ENCODE assay signal across 14 mouse cellular contexts in genomic region chr13:34408669-34409055, GRCm38 (mm10).
DNase-seq lines count a peak whose midpoint lies in the region; ATAC-seq and TF ChIP-seq lines count a peak whose summit lies in the region.
"Had no signal": no experiment of that assay in that cellular context is flagged by ENCODE, and none has a peak within 500 bp of the region (broad histone marks: within the 10 kb centered on the region; RNA-seq: fewer than 3 reads in every experiment).

No protein-coding gene starts in this region.

- H3K27ac ChIP-seq in kidney, postnatal 0 days = no peak overlapping the region
- peak overlapping the region; percentile 45; the same call in 1 of the 2 replicates for H3K27ac ChIP-seq in cortical plate, adult 2 months (ENCODE audit: insufficient read depth, low read length)
- H3K27ac ChIP-seq in embryonic fibroblast, embryonic 13.5 days (ENCODE audit: insufficient read depth, low read length) = peak overlapping the region; percentile 67
- 0 out of 2 replicates have a peak overlapping the region, but pooled peaks have one; percentile 26 for H3K27ac ChIP-seq in stomach, embryonic 15.5 days
- H3K27ac ChIP-seq: heart, embryonic 10.5 days; liver, embryonic 15.5 days; midbrain, embryonic 12.5 days had no signal

- H3K36me3 ChIP-seq in kidney, postnatal 0 days (ENCODE audit: insufficient read depth, low read length) = no peaks in the 10 kb centered on the region
- no peaks in the 10 kb centered on the region for H3K36me3 ChIP-seq in stomach, embryonic 15.5 days
- H3K36me3 ChIP-seq: heart, embryonic 10.5 days; liver, embryonic 15.5 days; midbrain, embryonic 12.5 days had no signal

- H3K4me1 ChIP-seq in kidney, postnatal 0 days (replicated peaks; ENCODE audit: insufficient read depth, low read length) = no peaks in the 10 kb centered on the region
- H3K4me1 ChIP-seq in cortical plate, adult 2 months (ENCODE audit: control insufficient read depth, insufficient read depth, low read length) = peaks cover 7% of the 10 kb centered on the region
- H3K4me1 ChIP-seq in embryonic fibroblast, embryonic 13.5 days (ENCODE audit: control insufficient read depth, insufficient read depth, low read length) = 0 out of 2 replicates have a peak, but pooled peaks cover 2% of the 10 kb centered on the region
- peaks cover 8% of the 10 kb centered on the region; the same call in 1 of the 2 replicates for H3K4me1 ChIP-seq in stomach, embryonic 15.5 days
- H3K4me1 ChIP-seq: liver, embryonic 15.5 days; midbrain, embryonic 12.5 days had no signal

- peak; percentile 15 for DNase-seq in kidney, postnatal 0 days (ENCODE audit: low spot score)
- no peak for DNase-seq in kidney, postnatal 10 days
- no peak for DNase-seq in T-cell, adult 2 months (ENCODE audit: low spot score)
- DNase-seq in right cerebral cortex, adult 18-20 months = no peak
- no peak for DNase-seq in urinary bladder, postnatal 10 days (ENCODE audit: low spot score)
- DNase-seq: thymus, adult 2 months had no signal

- ATAC-seq in kidney, postnatal 0 days (replicated peaks; ENCODE audit: low FRiP score, low read depth) = no peak
- peak; percentile 47; the same call in 1 of the 2 replicates for ATAC-seq in stomach, embryonic 15.5 days (ENCODE audit: insufficient read depth, low FRiP score, low read depth)
- ATAC-seq: forebrain, embryonic 16.5 days had no signal

- WGBS in kidney, postnatal 0 days = 38% methylated on average over 2 of the region's 2 CpGs
- 20% methylated on average over 2 of the region's 2 CpGs for WGBS in stomach, embryonic 15.5 days

- H3K4me2 ChIP-seq in kidney, postnatal 0 days (ENCODE audit: low read length) = no peak overlapping the region
- H3K4me2 ChIP-seq in stomach, embryonic 15.5 days = no peak overlapping the region
- H3K4me2 ChIP-seq: liver, embryonic 15.5 days; midbrain, embryonic 12.5 days had no signal

- TF ChIP-seq POLR2A in cortical plate, adult 2 months (IDR thresholded peaks at IDR 0.05; ENCODE audit: extremely low read depth, insufficient read depth, low read length) = no peak
- TF ChIP-seq POLR2A in embryonic fibroblast, embryonic 13.5 days (IDR thresholded peaks at IDR 0.05; ENCODE audit: low read depth, low read length) = no peak

- TF ChIP-seq CTCF in kidney, postnatal 0 days (IDR thresholded peaks at IDR 0.05; ENCODE audit: low read depth) = no peak
- TF ChIP-seq CTCF in cortical plate, adult 2 months (IDR thresholded peaks at IDR 0.05; ENCODE audit: extremely low read depth, insufficient read depth, low read length) = no peak
- TF ChIP-seq CTCF in embryonic fibroblast, embryonic 13.5 days (IDR thresholded peaks at IDR 0.05; ENCODE audit: borderline replicate concordance, insufficient read depth, low read length) = no peak

- H3K27me3 ChIP-seq in kidney, postnatal 0 days (ENCODE audit: insufficient read depth, low read length) = no peaks in the 10 kb centered on the region
- H3K27me3 ChIP-seq in stomach, embryonic 15.5 days (replicated peaks) = no peaks in the 10 kb centered on the region
- H3K27me3 ChIP-seq: liver, embryonic 15.5 days; midbrain, embryonic 12.5 days had no signal

- no peak overlapping the region for H3K9ac ChIP-seq in kidney, postnatal 0 days (ENCODE audit: low read depth, low read length)
- H3K9ac ChIP-seq in stomach, embryonic 15.5 days = no peak overlapping the region
- H3K9ac ChIP-seq: liver, embryonic 15.5 days; midbrain, embryonic 12.5 days had no signal

- no peaks in the 10 kb centered on the region for H3K9me3 ChIP-seq in kidney, postnatal 0 days (replicated peaks; ENCODE audit: low read length)
- H3K9me3 ChIP-seq in stomach, embryonic 15.5 days = no peaks in the 10 kb centered on the region
- H3K9me3 ChIP-seq: heart, embryonic 10.5 days; liver, embryonic 15.5 days; midbrain, embryonic 12.5 days had no signal

- H3K4me3 ChIP-seq in kidney, postnatal 0 days (replicated peaks; ENCODE audit: low read depth, low read length) = no peak overlapping the region
- no peak overlapping the region for H3K4me3 ChIP-seq in cortical plate, adult 2 months (ENCODE audit: insufficient read depth, low read length)
- H3K4me3 ChIP-seq in embryonic fibroblast, embryonic 13.5 days (ENCODE audit: insufficient read depth, low read length) = no peak overlapping the region
- H3K4me3 ChIP-seq in stomach, embryonic 15.5 days (replicated peaks) = no peak overlapping the region
- H3K4me3 ChIP-seq: erythroblast, embryonic 14.5 days; heart, embryonic 10.5 days; liver, embryonic 15.5 days; midbrain, embryonic 12.5 days had no signal
